Mouse (Mus musculus) CH12.LX (cell line): ENCODE results near the gene Ralbp1. TPM values are rescaled to one million over a fixed set of nuclear protein-coding genes. Genes with fewer than 3 reads are reported as not detected.

ENCODE experiments used
- DNase-seq: peaks from one replicate; pipeline ENCODE4 v3.0.0-alpha.2; 2013; ENCODE audit errors: extremely low read depth
- H3K27ac ChIP-seq: 2 replicates; pipeline ENCODE4 v1.5.1; 2012; ENCODE audit warnings: low read depth, mild to moderate bottlenecking, control low read depth, moderate library complexity; ENCODE audit not compliant: insufficient read depth
- H3K27me3 ChIP-seq: replicated peaks from 2 replicates; pipeline ENCODE3; 2012; ENCODE audit warnings: inconsistent platforms
- H3K36me3 ChIP-seq, 2 experiments: replicated peaks in 1 of 2; 2 replicates each; pipeline versions ENCODE3 to v1.6.1; 2012; ENCODE audit warnings: inconsistent platforms in 1 of 2, low read length in 1 of 2, mild to moderate bottlenecking in 1 of 2, mixed read lengths in 1 of 2, moderate library complexity in 1 of 2; ENCODE audit not compliant: control insufficient read depth in 1 of 2, insufficient read depth in 1 of 2
- H3K4me1 ChIP-seq, 2 experiments: 2 replicates each; pipeline ENCODE4 v1.6.1; 2012; ENCODE audit warnings: inconsistent platforms in 1 of 2, moderate library complexity in 1 of 2; ENCODE audit not compliant: insufficient read depth in 2 of 2, control insufficient read depth in 1 of 2
- H3K4me2 ChIP-seq: 2 replicates; pipeline ENCODE4 v1.6.1; 2012; ENCODE audit warnings: low read depth, mild to moderate bottlenecking, control low read depth; ENCODE audit not compliant: poor library complexity, insufficient read depth, severe bottlenecking
- H3K4me3 ChIP-seq, 3 experiments: fragments of 150-350 bp in 1 of 3; sonication (generic) in 1 of 3; replicated peaks in 1 of 3; 2 replicates each; pipeline versions ENCODE3 to v1.5.1; 2011 to 2012; ENCODE audit warnings: low read depth in 2 of 3, low read length in 2 of 3, mild to moderate bottlenecking in 2 of 3, moderate library complexity in 2 of 3, control low read depth in 1 of 3, improper control_type of control experiment in 1 of 3, inconsistent platforms in 1 of 3, mixed read lengths in 1 of 3; ENCODE audit not compliant: poor library complexity in 1 of 3
- H3K79me2 ChIP-seq: replicated peaks from 2 replicates; pipeline ENCODE4 v1.6.1; 2012; ENCODE audit warnings: mild to moderate bottlenecking, moderate library complexity; ENCODE audit not compliant: control insufficient read depth, poor library complexity, insufficient read depth, severe bottlenecking; ENCODE audit errors: extremely low read depth
- H3K9ac ChIP-seq: 2 replicates; pipeline ENCODE4 v1.6.1; 2012; ENCODE audit warnings: low read depth, mild to moderate bottlenecking, control low read depth, moderate library complexity; ENCODE audit not compliant: insufficient read depth
- H3K9me3 ChIP-seq: replicated peaks from 2 replicates; pipeline ENCODE3; 2012; ENCODE audit warnings: low read length, inconsistent platforms, mixed read lengths
- BHLHE40 ChIP-seq: IDR thresholded peaks from 2 replicates; pipeline ENCODE4 v1.6.1; 2011; ENCODE audit warnings: mild to moderate bottlenecking, low read depth, low read length, improper control_type of control experiment
- CTCF ChIP-seq, 2 experiments: IDR thresholded peaks in 1 of 2; conservative IDR thresholded peaks in 1 of 2; 2 replicates each; pipeline ENCODE4 v1.5.1; 2011 to 2012; ENCODE audit warnings: low read depth in 2 of 2, low read length in 2 of 2, improper control_type of control experiment in 1 of 2, inconsistent platforms in 1 of 2, mild to moderate bottlenecking in 1 of 2, moderate library complexity in 1 of 2
- ELF1 ChIP-seq: IDR thresholded peaks from 2 replicates; pipeline ENCODE4 v1.6.1; 2014; ENCODE audit warnings: low read depth, mild to moderate bottlenecking, inconsistent platforms, low read length, improper control_type of control experiment
- HCFC1 ChIP-seq: IDR thresholded peaks from 2 replicates; pipeline ENCODE4 v1.6.1; 2012; ENCODE audit warnings: low read depth, mild to moderate bottlenecking, inconsistent platforms, low read length, improper control_type of control experiment
- KAT2A ChIP-seq: IDR thresholded peaks from 2 replicates; pipeline ENCODE4 v1.6.1; 2012; ENCODE audit warnings: low read length, improper control_type of control experiment, inconsistent platforms; ENCODE audit not compliant: insufficient replicate concordance
- MAFK ChIP-seq: IDR thresholded peaks from 2 replicates; pipeline ENCODE4 v1.6.1; 2011; ENCODE audit warnings: low read length, improper control_type of control experiment; ENCODE audit not compliant: insufficient replicate concordance
- MAX ChIP-seq: IDR thresholded peaks from 2 replicates; pipeline ENCODE4 v1.6.1; 2011; ENCODE audit warnings: low read length, improper control_type of control experiment
- NELFE ChIP-seq: IDR thresholded peaks from 2 replicates; pipeline ENCODE4 v1.6.1; 2011; ENCODE audit warnings: low read depth, low read length, improper control_type of control experiment
- RAD21 ChIP-seq: IDR thresholded peaks from 2 replicates; pipeline ENCODE4 v1.6.1; 2011; ENCODE audit warnings: low read depth, mild to moderate bottlenecking, low read length, improper control_type of control experiment, moderate library complexity
- SMC3 ChIP-seq: IDR thresholded peaks from 2 replicates; pipeline ENCODE4 v1.6.1; 2011; ENCODE audit warnings: low read depth, low read length, improper control_type of control experiment
- TBP ChIP-seq: conservative IDR thresholded peaks from 2 replicates; pipeline ENCODE4 v1.6.1; 2011; ENCODE audit warnings: low read depth, low read length, improper control_type of control experiment
- USF1 ChIP-seq: IDR thresholded peaks from 2 replicates; pipeline ENCODE4 v1.6.1; 2014; ENCODE audit warnings: low read depth, mild to moderate bottlenecking, inconsistent platforms, low read length, improper control_type of control experiment
- USF2 ChIP-seq: conservative IDR thresholded peaks from 2 replicates; pipeline ENCODE4 v1.6.1; 2011; ENCODE audit warnings: low read depth, low read length, improper control_type of control experiment
- ZNF384 ChIP-seq: IDR thresholded peaks from 2 replicates; pipeline ENCODE4 v1.6.1; 2012; ENCODE audit warnings: low read depth, low read length, improper control_type of control experiment, inconsistent platforms
- dilution Hi-C: fragments of 300-500 bp; cut with MboI; formaldehyde crosslinking; loops from 2 replicates; pipeline ENCODE4 v1.14.3; 2020; ENCODE audit warnings: low sequenced_read_pairs; ENCODE audit not compliant: extremely low pct_unique_long_range_greater_than_20kb, extremely low pct_ligation_motif_present
- in situ Hi-C: fragments of 300-500 bp; cut with MboI; formaldehyde crosslinking; loops from 3 replicates; pipeline ENCODE4 v1.14.3; 2019; ENCODE audit warnings: low sequenced_read_pairs, low pct_ligation_motif_present, low pct_unique_long_range_greater_than_20kb, mixed read lengths
- polyA plus RNA-seq: library from polyadenylated mRNA; unstranded; fragments of >175 nt; gene quantifications from 2 replicates; pipeline ENCODE4 v1.2.1, GENCODE M21; 2012; ENCODE audit warnings: low read depth; ENCODE audit not compliant: insufficient read length
- total RNA-seq, 2 experiments: library from RNA; depleted of rRNA; stranded (reverse); fragments of 300-350 nt in 1 of 2; fragments of >200 nt in 1 of 2; gene quantifications; 2 replicates each; pipeline ENCODE4 v1.2.3; 2012 to 2014

Gene Ralbp1
- total RNA-seq (2012; rRNA removed) (22.8 and 26.5 TPM in 2 replicates), total RNA-seq (2014; rRNA removed) (27.2 and 28.1 TPM in 2 replicates), polyA plus RNA-seq (25.3 and 25.9 TPM in 2 replicates)

- peaks cover 7% of the 10 kb centered on the region; the same call in 1 of the 2 replicates for H3K79me2 ChIP-seq
- in situ Hi-C loops (loop anchor here (10.0 kb wide), 1 partner anchor 229 kb away; the partner anchor contains the start of gene Washc1), dilution Hi-C loops (no loop called here)
- H3K9me3 ChIP-seq = no peaks in the 10 kb centered on the region
- H3K27me3 ChIP-seq = no peaks in the 10 kb centered on the region
- H3K36me3 ChIP-seq = no peaks in the 10 kb centered on the region
- peaks cover 0 to 17% of the 10 kb centered on the region in 2 experiments; a peak in 2 of 4 replicates for H3K4me1 ChIP-seq
- peak; percentile 30 for DNase-seq
- peak within 1 kb of the TSS; percentile 24; the same call in 1 of the 2 replicates for H3K27ac ChIP-seq
- peak within 1 kb of the TSS; percentile 96 for H3K4me2 ChIP-seq
- H3K4me3 ChIP-seq = peak within 1 kb of the TSS; percentile 78 to 99 (median 97)
- peak; percentile 82 for TF ChIP-seq ZNF384
- peak; percentile 19; the same call in 1 of the 2 replicates for TF ChIP-seq ELF1
- TF ChIP-seq USF2 = peak; percentile 79
- TF ChIP-seq MAX = 0 out of 2 replicates have a peak, but pooled peaks have one; percentile 12
- peak; percentile 34; the same call in 1 of the 2 replicates for TF ChIP-seq NELFE
- peak; percentile 33; the same call in 1 of the 2 replicates for TF ChIP-seq HCFC1
- peak; percentile 73 for TF ChIP-seq BHLHE40
- no peak for TF ChIP-seq TBP
- peak; percentile 79 for TF ChIP-seq USF1
- no peak for TF ChIP-seq CTCF (conservative IDR thresholded peaks at IDR 0.05 in 1 of 2, IDR thresholded peaks at IDR 0.05 in 1 of 2; ENCODE audit: low read depth in 2 of 2, low read length in 2 of 2)
- H3K9ac ChIP-seq = peak within 1 kb of the TSS; percentile 85
Observed at GRCm38 (mm10) chr17:65885697-65886529, at the start of gene Ralbp1. Gene Ralbp1 (minus strand): TSS chr17:65885798.

DNA sequence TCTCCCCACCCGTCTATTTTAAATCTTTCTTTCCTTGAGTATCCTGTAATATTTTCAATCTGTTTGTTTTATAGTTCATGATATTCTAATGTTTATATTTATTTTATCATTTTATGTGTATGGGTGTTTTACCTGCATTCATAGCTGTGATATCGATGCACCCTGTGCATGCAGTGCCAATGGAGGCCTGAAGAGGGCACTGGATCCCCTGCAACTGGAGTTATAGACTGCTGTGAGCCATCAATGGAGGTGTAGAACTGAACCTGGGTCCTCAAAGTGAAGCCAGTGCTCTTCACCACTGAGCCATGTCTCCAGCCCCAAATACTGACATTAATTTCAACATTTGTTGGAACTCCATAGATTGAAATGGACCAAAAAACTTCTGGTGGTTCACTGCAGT is 48.1 kb upstream of the Ralbp1 start:
- Histone ChIP-seq H3K9me3 (peaks cover 7% of the 10 kb centered on the region), H3K27me3 (no peaks in the 10 kb centered on the region), H3K4me3 (no peak overlapping the region), H3K9ac (no peak overlapping the region), H3K79me2 (no peaks in the 10 kb centered on the region), H3K27ac (no peak overlapping the region), H3K36me3 (peaks cover 20 to 38% of the 10 kb centered on the region in 2 experiments), H3K4me2 (no peak overlapping the region), H3K4me1 (peaks cover 13 to 27% of the 10 kb centered on the region in 2 experiments)
- in situ Hi-C loops = no loop called here
- DNase-seq = no peak
- dilution Hi-C loops = no loop called here
- TF ChIP-seq CTCF (conservative IDR thresholded peaks at IDR 0.05 in 1 of 2, IDR thresholded peaks at IDR 0.05 in 1 of 2; ENCODE audit: low read depth in 2 of 2, low read length in 2 of 2) (peak; percentile 38 to 58; a peak in 3 of 4 replicates), SMC3 (peak; percentile 25; the same call in 1 of the 2 replicates), NELFE (no peak), RAD21 (peak; percentile 53), MAFK (no peak), KAT2A (no peak), USF1 (no peak)
